8 mouse cellular contexts compared by ENCODE assay signal in the genomic region with DNA sequence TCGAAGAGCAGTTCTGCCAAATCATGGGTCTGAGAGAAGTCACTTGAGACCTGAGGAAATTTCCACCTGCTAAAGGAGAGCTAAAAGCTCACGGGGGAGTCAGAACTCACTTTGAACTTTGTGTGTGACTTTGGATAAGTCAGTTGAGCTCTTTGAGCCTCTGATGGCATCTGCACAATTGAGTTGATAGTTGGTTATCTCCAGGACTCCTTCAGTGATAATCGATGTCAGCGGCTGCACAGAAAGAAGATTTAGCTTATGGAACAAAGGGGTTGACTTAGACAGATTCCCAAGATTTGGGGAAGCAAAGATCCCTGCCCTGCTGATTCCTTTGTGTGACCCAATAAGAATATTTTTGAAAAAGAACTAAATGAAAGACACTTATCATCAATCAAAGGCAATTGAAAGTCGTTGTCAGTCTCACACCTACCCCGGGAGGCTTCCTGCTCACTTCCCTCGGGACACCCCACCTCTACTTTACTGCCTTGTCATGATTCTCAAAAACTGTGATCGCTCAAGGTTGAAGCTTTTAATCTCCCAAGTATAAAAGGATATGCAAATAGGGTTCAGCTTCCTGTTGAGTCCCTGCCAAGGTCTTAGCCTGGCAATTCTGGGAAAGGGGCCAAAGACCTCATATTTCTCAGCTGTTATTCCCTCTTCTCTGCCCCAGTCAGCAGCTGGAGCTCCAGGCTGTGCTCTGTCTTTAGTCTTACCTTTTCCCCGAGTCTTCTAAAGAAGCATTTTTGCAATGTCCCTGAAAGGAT.
DNase-seq lines count a peak whose midpoint lies in the region; ATAC-seq and TF ChIP-seq lines count a peak whose summit lies in the region.

No protein-coding gene starts in this region.

- no peak overlapping the region for H3K27ac ChIP-seq in liver, adult 2 months (replicated peaks; ENCODE audit: insufficient read depth, low read depth, low read length)
- H3K27ac ChIP-seq in liver, embryonic 11.5 days (ENCODE audit: low read depth, low read length), result no peak overlapping the region
- H3K27ac ChIP-seq in kidney, adult 2 months (ENCODE audit: insufficient read depth, low read depth, low read length), result no peak overlapping the region

- 35% methylated on average over 9 of the region's 9 CpGs for WGBS in liver, adult 2 months
- 21% methylated on average over 9 of the region's 9 CpGs for WGBS in liver, embryonic 11.5 days
- WGBS in kidney, adult 2 months, result 14% methylated on average over 9 of the region's 9 CpGs

- no peaks in the 10 kb centered on the region for H3K36me3 ChIP-seq in liver, adult 2 months (ENCODE audit: control insufficient read depth, insufficient read depth, low read length)
- no peaks in the 10 kb centered on the region for H3K36me3 ChIP-seq in liver, embryonic 11.5 days (ENCODE audit: control insufficient read depth, insufficient read depth, low read length)
- H3K36me3 ChIP-seq in kidney, adult 2 months (ENCODE audit: control insufficient read depth, insufficient read depth, low read length), result no peaks in the 10 kb centered on the region

- no peaks in the 10 kb centered on the region for H3K27me3 ChIP-seq in liver, adult 2 months (ENCODE audit: control insufficient read depth, insufficient read depth, low read length)
- H3K27me3 ChIP-seq in liver, embryonic 11.5 days (replicated peaks; ENCODE audit: control insufficient read depth, insufficient read depth, low read length), result no peaks in the 10 kb centered on the region
- no peaks in the 10 kb centered on the region; the same call in 1 of the 2 replicates for H3K27me3 ChIP-seq in kidney, adult 2 months (replicated peaks; ENCODE audit: control insufficient read depth, insufficient read depth, low read length)

- no peak overlapping the region for H3K4me3 ChIP-seq in liver, adult 2 months (ENCODE audit: insufficient read depth, low read depth, low read length)
- H3K4me3 ChIP-seq in liver, embryonic 11.5 days (ENCODE audit: low read depth, low read length), result no peak overlapping the region
- H3K4me3 ChIP-seq in kidney, adult 2 months (ENCODE audit: insufficient read depth, low read depth, low read length), result no peak overlapping the region

- H3K9ac ChIP-seq in liver, adult 2 months (ENCODE audit: low read depth, low read length), result no peak overlapping the region
- H3K9ac ChIP-seq in liver, embryonic 11.5 days (ENCODE audit: low read depth, low read length), result no peak overlapping the region

- TF ChIP-seq POLR2A in liver, adult 2 months (IDR thresholded peaks at IDR 0.05; ENCODE audit: extremely low read depth, insufficient read depth, low read length), result no peak
- no peak for TF ChIP-seq POLR2A in kidney, adult 2 months (IDR thresholded peaks at IDR 0.05; ENCODE audit: low read depth, low read length)

- peak; percentile 18 for DNase-seq in liver, adult 2 months (ENCODE audit: extremely low read depth, low read depth, low spot score)
- no peak for DNase-seq in liver, embryonic 11.5 days (ENCODE audit: low spot score)
- DNase-seq in adrenal gland, adult (ENCODE audit: inconsistent age in 2 of 2, low spot score in 1 of 2), result peak; percentile 83 to 96
- peak; percentile 29 for DNase-seq in gastrocnemius, postnatal 10 days
- DNase-seq in kidney, adult 2 months, result peak; percentile 94
- peak; percentile 12 for DNase-seq in mesoderm, embryonic 11.5 days (ENCODE audit: low read depth, low spot score)
- no peak for DNase-seq in thymus, postnatal 25 days
- DNase-seq in right cerebral cortex, postnatal 14 days, result no peak

- no peaks in the 10 kb centered on the region for H3K4me1 ChIP-seq in liver, adult 2 months (ENCODE audit: control insufficient read depth, insufficient read depth, low read length)
- H3K4me1 ChIP-seq in liver, embryonic 11.5 days (replicated peaks; ENCODE audit: control insufficient read depth, insufficient read depth, low read length), result no peaks in the 10 kb centered on the region
- peaks cover 4% of the 10 kb centered on the region; the same call in 1 of the 2 replicates for H3K4me1 ChIP-seq in kidney, adult 2 months (ENCODE audit: control insufficient read depth, insufficient read depth, low read length)

- H3K79me2 ChIP-seq in liver, adult 2 months (ENCODE audit: control insufficient read depth, insufficient read depth, low read length), result no peaks in the 10 kb centered on the region

- no peak for ATAC-seq in liver, embryonic 11.5 days (replicated peaks; ENCODE audit: low FRiP score)

- no peak for TF ChIP-seq CTCF in liver, adult 2 months (IDR thresholded peaks at IDR 0.05; ENCODE audit: low read depth, low read length)
- no peak for TF ChIP-seq CTCF in kidney, adult 2 months (conservative IDR thresholded peaks at IDR 0.05; ENCODE audit: insufficient read depth, insufficient read length, low read depth, low read length)

- no peaks in the 10 kb centered on the region for H3K9me3 ChIP-seq in liver, embryonic 11.5 days (ENCODE audit: control insufficient read depth, low read length)

- no peak overlapping the region for H3K4me2 ChIP-seq in liver, embryonic 11.5 days

Comparison
In these comparisons a context has a peak if more than half of its experiments do, and no peak if none do; other contexts are left out.
1. DNase-seq: peak in liver, adult 2 months (single experiment), adrenal gland, adult (2 of 2), gastrocnemius, postnatal 10 days (single experiment), kidney, adult 2 months (single experiment) and mesoderm, embryonic 11.5 days (single experiment); none in liver, embryonic 11.5 days (single experiment), thymus, postnatal 25 days (single experiment) and right cerebral cortex, postnatal 14 days (single experiment).